Mouse (Mus musculus) limb, embryonic 15.5 days (tissue): ENCODE data around the gene Tec. TPM values are rescaled to one million over a fixed set of nuclear protein-coding genes. Genes with fewer than 3 reads are reported as not detected.

Source experiments
- ATAC-seq: fragments of 200-750 bp; cut with Nextera tagmentation; 2 replicates; pipeline ENCODE4 v1.8.0; 2017; ENCODE audit warnings: low read depth, moderate TSS enrichment; ENCODE audit not compliant: insufficient number of reproducible peaks, low FRiP score, low TSS enrichment
- H3K27ac ChIP-seq: fragments of 300-500 bp; sonication (generic); 2 replicates; pipeline ENCODE4 v1.5.1; 2015; ENCODE audit warnings: moderate library complexity, mild to moderate bottlenecking, inconsistent platforms
- H3K27me3 ChIP-seq: fragments of 300-500 bp; sonication (generic); 2 replicates; pipeline ENCODE4 v1.6.1; 2015; ENCODE audit warnings: inconsistent platforms
- H3K36me3 ChIP-seq: fragments of 300-500 bp; sonication (generic); 2 replicates; pipeline ENCODE4 v1.6.1; 2015; ENCODE audit warnings: inconsistent platforms
- H3K4me1 ChIP-seq: fragments of 300-500 bp; sonication (generic); 2 replicates; pipeline ENCODE4 v1.6.1; 2015; ENCODE audit warnings: inconsistent platforms
- H3K4me2 ChIP-seq: fragments of 300-500 bp; sonication (generic); 2 replicates; pipeline ENCODE4 v1.6.1; 2015; ENCODE audit warnings: mild to moderate bottlenecking, inconsistent platforms
- H3K4me3 ChIP-seq: fragments of 300-500 bp; sonication (generic); 2 replicates; pipeline ENCODE4 v1.5.1; 2015; ENCODE audit warnings: mild to moderate bottlenecking, inconsistent platforms
- H3K9ac ChIP-seq: fragments of 300-500 bp; sonication (generic); 2 replicates; pipeline ENCODE4 v1.6.1; 2015; ENCODE audit warnings: inconsistent platforms
- H3K9me3 ChIP-seq: fragments of 300-500 bp; sonication (generic); 2 replicates; pipeline ENCODE4 v1.6.1; 2016; ENCODE audit warnings: inconsistent platforms
- WGBS: fragments of 180-500 bp; shearing (Covaris S2); methylation state at CpG from one replicate; pipeline ENCODE4 v1.1.7; 2015; 5-methylcytosine and 5-hydroxymethylcytosine counted together
- polyA plus RNA-seq: library from polyadenylated mRNA; unstranded; fragments of >200 nt; fragmentation: Nextera tagmentation; extraction: Ambion mirVana; gene quantifications from 2 replicates; pipeline ENCODE4 v1.2.1, GENCODE M21; 2015

Gene Tec
- polyA plus RNA-seq, 1 experiment from 2014 or later: 12.9 TPM

GRCm38 (mm10) chr5:72758925-72759924 lies 109.1 kb downstream of the Tec start:
- Histone ChIP-seq H3K4me1 (no peaks in the 10 kb centered on the region), H3K27ac (no peak overlapping the region), H3K4me2 (no peak overlapping the region), H3K9ac (no peak overlapping the region), H3K4me3 (no peak overlapping the region), H3K36me3 (no peaks in the 10 kb centered on the region), H3K9me3 (no peaks in the 10 kb centered on the region), H3K27me3 (no peaks in the 10 kb centered on the region)
- WGBS: 66% methylated on average over 13 of the region's 13 CpGs
- no peak for ATAC-seq

- H3K36me3 ChIP-seq: no peaks in the 10 kb centered on the region
- no peak for ATAC-seq
- no peak overlapping the region for H3K4me3 ChIP-seq
- WGBS: 65% methylated on average over 18 of the region's 18 CpGs
- H3K9ac ChIP-seq: no peak overlapping the region
- no peaks in the 10 kb centered on the region for H3K27me3 ChIP-seq
- H3K4me2 ChIP-seq: no peak overlapping the region
- no peaks in the 10 kb centered on the region for H3K4me1 ChIP-seq
- H3K27ac ChIP-seq: no peak overlapping the region
- no peaks in the 10 kb centered on the region for H3K9me3 ChIP-seq
Measured at GRCm38 (mm10) chr5:72757155-72757773, 111.0 kb downstream of the Tec start.

GRCm38 (mm10) chr5:72755941-72756340 lies 112.3 kb downstream of the Tec start:
- Histone ChIP-seq H3K27me3 (no peaks in the 10 kb centered on the region), H3K9ac (no peak overlapping the region), H3K9me3 (no peaks in the 10 kb centered on the region), H3K4me2 (no peak overlapping the region), H3K27ac (no peak overlapping the region), H3K4me3 (no peak overlapping the region), H3K36me3 (no peaks in the 10 kb centered on the region), H3K4me1 (no peaks in the 10 kb centered on the region)
- WGBS: 87% methylated on average over 8 of the region's 8 CpGs
- no peak for ATAC-seq

- Histone ChIP-seq H3K27ac (no peak overlapping the region), H3K4me2 (no peak overlapping the region)
Measured at GRCm38 (mm10) chr5:72755035-72755434, 113.2 kb downstream of the Tec start.

GRCm38 (mm10) chr5:72752585-72752984 lies 115.7 kb downstream of the Tec start, which contains the start of gene Txk:
Gene Txk (minus strand): TSS chr5:72752777.
- Histone ChIP-seq H3K9ac (no peak within 1 kb of the TSS), H3K36me3 (no peaks in the 10 kb centered on the region), H3K9me3 (no peaks in the 10 kb centered on the region), H3K27me3 (no peaks in the 10 kb centered on the region), H3K4me3 (no peak within 1 kb of the TSS), H3K27ac (no peak within 1 kb of the TSS), H3K4me2 (no peak within 1 kb of the TSS), H3K4me1 (no peaks in the 10 kb centered on the region)
- WGBS: 76% methylated on average over 5 of the region's 5 CpGs
- ATAC-seq: no peak

More at GRCm38 (mm10) chr5:72755035-72755434, 113.2 kb downstream of the Tec start:
- WGBS: 85% methylated on average over 2 of the region's 2 CpGs
- Histone ChIP-seq H3K36me3 (no peaks in the 10 kb centered on the region), H3K27me3 (no peaks in the 10 kb centered on the region), H3K4me3 (no peak overlapping the region), H3K4me1 (no peaks in the 10 kb centered on the region), H3K9me3 (no peaks in the 10 kb centered on the region), H3K9ac (no peak overlapping the region)
- no peak for ATAC-seq

GRCm38 (mm10) chr5:72751056-72751758 lies 117.1 kb downstream of the Tec start:
- WGBS: 76% methylated on average over 7 of the region's 7 CpGs
- no peak for ATAC-seq
- Histone ChIP-seq H3K4me3 (no peak overlapping the region), H3K36me3 (no peaks in the 10 kb centered on the region), H3K9ac (no peak overlapping the region), H3K27ac (no peak overlapping the region), H3K4me1 (no peaks in the 10 kb centered on the region), H3K4me2 (no peak overlapping the region), H3K9me3 (no peaks in the 10 kb centered on the region), H3K27me3 (no peaks in the 10 kb centered on the region)

- no peak for ATAC-seq
- no peaks in the 10 kb centered on the region for H3K36me3 ChIP-seq
- H3K9me3 ChIP-seq: no peaks in the 10 kb centered on the region
- no peaks in the 10 kb centered on the region for H3K4me1 ChIP-seq
- H3K4me2 ChIP-seq: no peak overlapping the region
- 75% methylated on average over 5 of the region's 5 CpGs for whole genome bisulfite sequencing
- no peak overlapping the region for H3K4me3 ChIP-seq
- no peaks in the 10 kb centered on the region for H3K27me3 ChIP-seq
- no peak overlapping the region for H3K9ac ChIP-seq
- H3K27ac ChIP-seq: no peak overlapping the region
Measured at GRCm38 (mm10) chr5:72750226-72750625, 118.1 kb downstream of the Tec start.

- 72% methylated on average over 7 of the region's 7 CpGs for WGBS
- Histone ChIP-seq H3K27ac (no peak overlapping the region), H3K36me3 (no peaks in the 10 kb centered on the region), H3K4me1 (no peaks in the 10 kb centered on the region), H3K9ac (no peak overlapping the region), H3K27me3 (no peaks in the 10 kb centered on the region), H3K4me3 (no peak overlapping the region), H3K4me2 (no peak overlapping the region), H3K9me3 (no peaks in the 10 kb centered on the region)
- no peak for ATAC-seq
Measured at GRCm38 (mm10) chr5:72748659-72749265, 119.5 kb downstream of the Tec start.

- Histone ChIP-seq H3K9ac (no peak overlapping the region), H3K4me3 (no peak overlapping the region), H3K4me1 (no peaks in the 10 kb centered on the region), H3K36me3 (no peaks in the 10 kb centered on the region), H3K27me3 (no peaks in the 10 kb centered on the region), H3K27ac (no peak overlapping the region), H3K9me3 (no peaks in the 10 kb centered on the region), H3K4me2 (no peak overlapping the region)
- 36% methylated on average over 4 of the region's 4 CpGs for WGBS
- no peak for ATAC-seq
Measured at GRCm38 (mm10) chr5:72747384-72747783, 120.9 kb downstream of the Tec start.

GRCm38 (mm10) chr5:72746461-72746860 lies 121.8 kb downstream of the Tec start:
- Histone ChIP-seq H3K9me3 (no peaks in the 10 kb centered on the region), H3K9ac (no peak overlapping the region), H3K4me1 (no peaks in the 10 kb centered on the region), H3K36me3 (no peaks in the 10 kb centered on the region), H3K27me3 (no peaks in the 10 kb centered on the region), H3K27ac (no peak overlapping the region), H3K4me2 (no peak overlapping the region), H3K4me3 (no peak overlapping the region)
- no peak for ATAC-seq
- WGBS: 67% methylated on average over 4 of the region's 4 CpGs

- Histone ChIP-seq H3K4me1 (no peaks in the 10 kb centered on the region), H3K4me3 (no peak overlapping the region), H3K4me2 (no peak overlapping the region), H3K27ac (no peak overlapping the region), H3K27me3 (no peaks in the 10 kb centered on the region), H3K36me3 (no peaks in the 10 kb centered on the region), H3K9ac (no peak overlapping the region), H3K9me3 (no peaks in the 10 kb centered on the region)
- ATAC-seq: no peak
- WGBS: 84% methylated on average over 6 of the region's 6 CpGs
Measured at GRCm38 (mm10) chr5:72743103-72743502, 125.2 kb downstream of the Tec start.
